Mouse (Mus musculus) frontal cortex, postnatal 36 days (tissue): ENCODE data around the gene Cidec.

Source experiments
- DNase-seq, 2 experiments: peaks; one replicate each; pipeline ENCODE4 v3.0.0; 2022; ENCODE audit warnings: low spot score in 2 of 2

Gene Cidec

GRCm38 (mm10) chr6:113406683-113407082 lies 28.9 kb downstream of the Cidec start:
- DNase-seq: no peak

- peak; percentile 61 to 73 for DNase-seq
These were observed 30.1 kb downstream of the Cidec start for GRCm38 (mm10) chr6:113405483-113405882.

- no peak for DNase-seq
These were observed 30.7 kb downstream of the Cidec start for GRCm38 (mm10) chr6:113404649-113405448.

- peak; percentile 48 to 49 for DNase-seq
These were observed 33.5 kb downstream of the Cidec start for GRCm38 (mm10) chr6:113402094-113402493.

GRCm38 (mm10) chr6:113396270-113397030 lies 39.1 kb downstream of the Cidec start:
- no peak for DNase-seq

- no peak for DNase-seq
These were observed 40.1 kb downstream of the Cidec start for GRCm38 (mm10) chr6:113395501-113395900.

- no peak for DNase-seq
These were observed 40.7 kb downstream of the Cidec start for GRCm38 (mm10) chr6:113394811-113395210.

- DNase-seq: no peak
These were observed 41.6 kb downstream of the Cidec start for GRCm38 (mm10) chr6:113393951-113394350.

- peak; percentile 44 to 45 for DNase-seq
These were observed 43.0 kb downstream of the Cidec start for GRCm38 (mm10) chr6:113392387-113393071.

- DNase-seq: no peak
These were observed 43.6 kb downstream of the Cidec start for GRCm38 (mm10) chr6:113392015-113392386.

GRCm38 (mm10) chr6:113390715-113391114 lies 44.8 kb downstream of the Cidec start:
- DNase-seq: no peak

GRCm38 (mm10) chr6:113388960-113389359 lies 46.6 kb downstream of the Cidec start, which contains the start of gene Ttll3:
Gene Ttll3 (plus strand): TSS chr6:113389260.
- no peak for DNase-seq

GRCm38 (mm10) chr6:113386025-113386424 lies 49.5 kb downstream of the Cidec start:
- DNase-seq: no peak

- DNase-seq: no peak
These were observed 50.3 kb downstream of the Cidec start for GRCm38 (mm10) chr6:113385160-113385714.

- peak in 1 of 2 experiments; percentile 43 for DNase-seq
These were observed 51.1 kb downstream of the Cidec start for GRCm38 (mm10) chr6:113384351-113384927.

GRCm38 (mm10) chr6:113380480-113380879 lies 55.1 kb downstream of the Cidec start:
- DNase-seq: no peak

- no peak for DNase-seq
These were observed 56.3 kb downstream of the Cidec start for GRCm38 (mm10) chr6:113379246-113379645.

- peak; percentile 91 for DNase-seq
These were observed 57.8 kb downstream of the Cidec start, which contains the start of the genes Tada3 and Arpc4 for GRCm38 (mm10) chr6:113377496-113378385. Gene Tada3 (minus strand): TSS chr6:113377883. Gene Arpc4 (plus strand): TSS chr6:113378115.

- no peak for DNase-seq
These were observed 58.4 kb downstream of the Cidec start for GRCm38 (mm10) chr6:113377172-113377495.
